Mouse (Mus musculus): ENCODE results near the gene Ascl3.

Gene Ascl3

DNA sequence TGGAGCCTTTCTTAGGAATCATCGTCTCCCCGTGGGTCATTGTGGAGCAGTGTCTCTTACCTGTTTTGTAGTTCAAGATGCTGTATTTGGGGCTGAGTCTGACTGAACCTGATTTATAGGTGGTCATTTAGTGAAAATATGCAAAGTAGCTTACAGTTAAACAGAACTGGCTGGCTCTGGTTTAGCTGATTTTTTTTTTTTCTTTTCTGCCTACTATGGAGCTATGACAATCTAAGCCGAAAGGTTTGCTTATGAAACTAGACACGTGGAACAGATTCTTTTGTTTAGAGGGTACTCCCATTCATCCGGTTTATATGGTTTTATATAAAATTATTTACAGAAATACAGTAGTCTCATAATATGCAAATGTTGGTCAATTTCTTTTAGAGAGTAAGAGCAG lies at the start of gene Ascl3:
Gene Ascl3 (minus strand): TSS at position 101 of the 400 bp plus-strand sequence.
- CTCF ChIA-PET, result no interaction called here

DNA sequence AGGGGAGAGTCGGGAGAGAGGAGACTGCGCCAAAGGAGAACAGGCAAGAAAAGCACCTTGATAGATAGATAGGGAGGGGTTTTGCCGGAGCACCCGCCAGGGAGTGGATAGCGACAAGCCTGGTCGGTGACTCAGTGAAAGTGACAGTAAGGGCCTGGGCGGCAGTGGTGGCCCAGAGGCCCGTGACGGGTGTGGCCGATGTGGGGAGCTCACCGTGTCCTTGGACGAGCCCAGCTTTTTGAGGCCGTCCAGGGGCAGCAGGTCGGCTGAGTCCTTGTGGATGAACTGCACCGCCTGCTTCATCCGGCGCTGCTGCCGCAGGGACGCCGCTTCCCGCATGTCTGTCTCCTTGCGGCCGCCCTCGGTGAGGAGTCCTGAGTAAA lies 49.6 kb upstream of the Ascl3 start:
- CTCF ChIA-PET, result no interaction called here

DNA sequence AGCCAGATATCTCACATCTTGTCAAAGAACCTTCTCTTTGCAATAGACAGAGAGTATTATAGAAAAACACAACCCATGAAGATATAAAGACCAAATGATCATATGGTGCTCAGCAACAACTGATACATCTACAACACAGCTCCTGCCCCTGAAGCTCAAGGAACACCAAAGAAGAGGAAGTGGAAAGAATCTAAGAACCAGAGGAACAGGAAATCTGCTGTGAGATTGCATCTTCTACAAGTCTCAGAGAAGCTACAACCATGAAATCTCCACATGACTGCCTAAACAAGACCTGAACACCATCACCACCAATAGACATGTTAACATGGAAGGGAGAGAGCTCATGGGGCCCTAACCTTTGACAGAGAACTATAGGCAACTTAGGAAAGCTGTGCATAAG lies 40.7 kb upstream of the Ascl3 start:
- CTCF ChIA-PET, result no interaction called here

DNA sequence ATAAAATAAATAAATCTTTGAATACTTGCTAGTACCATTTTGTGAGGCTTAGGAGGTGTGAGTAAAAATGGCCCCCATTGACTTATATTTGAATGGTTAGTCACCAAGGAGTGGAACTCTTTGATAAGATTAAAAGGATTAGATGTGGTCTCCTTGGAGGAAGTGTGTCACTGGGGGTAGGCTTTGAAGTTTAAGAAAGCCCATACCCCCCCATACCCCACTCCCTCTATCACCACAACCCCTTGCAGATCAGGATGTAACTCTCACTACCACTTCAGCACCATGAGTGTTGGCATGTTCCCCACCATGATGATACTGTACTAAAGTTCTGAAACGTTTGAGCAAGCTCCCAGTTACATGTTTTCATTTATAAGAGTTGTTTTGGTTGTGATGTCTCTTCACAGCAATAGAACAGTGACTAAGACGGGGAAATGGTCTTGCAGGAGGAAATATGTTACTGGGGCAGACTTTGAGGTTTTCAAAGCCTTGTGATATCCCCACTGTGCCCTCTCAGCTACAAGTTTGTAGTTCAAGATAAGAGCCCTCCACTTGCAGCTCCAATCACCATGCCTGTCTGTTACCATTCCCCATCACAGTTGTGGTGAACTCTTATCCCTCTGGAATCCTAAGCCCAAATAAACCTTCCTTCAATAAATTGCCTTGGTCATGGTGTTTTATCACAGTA lies 37.3 kb upstream of the Ascl3 start:
- CTCF ChIA-PET, result no interaction called here

DNA sequence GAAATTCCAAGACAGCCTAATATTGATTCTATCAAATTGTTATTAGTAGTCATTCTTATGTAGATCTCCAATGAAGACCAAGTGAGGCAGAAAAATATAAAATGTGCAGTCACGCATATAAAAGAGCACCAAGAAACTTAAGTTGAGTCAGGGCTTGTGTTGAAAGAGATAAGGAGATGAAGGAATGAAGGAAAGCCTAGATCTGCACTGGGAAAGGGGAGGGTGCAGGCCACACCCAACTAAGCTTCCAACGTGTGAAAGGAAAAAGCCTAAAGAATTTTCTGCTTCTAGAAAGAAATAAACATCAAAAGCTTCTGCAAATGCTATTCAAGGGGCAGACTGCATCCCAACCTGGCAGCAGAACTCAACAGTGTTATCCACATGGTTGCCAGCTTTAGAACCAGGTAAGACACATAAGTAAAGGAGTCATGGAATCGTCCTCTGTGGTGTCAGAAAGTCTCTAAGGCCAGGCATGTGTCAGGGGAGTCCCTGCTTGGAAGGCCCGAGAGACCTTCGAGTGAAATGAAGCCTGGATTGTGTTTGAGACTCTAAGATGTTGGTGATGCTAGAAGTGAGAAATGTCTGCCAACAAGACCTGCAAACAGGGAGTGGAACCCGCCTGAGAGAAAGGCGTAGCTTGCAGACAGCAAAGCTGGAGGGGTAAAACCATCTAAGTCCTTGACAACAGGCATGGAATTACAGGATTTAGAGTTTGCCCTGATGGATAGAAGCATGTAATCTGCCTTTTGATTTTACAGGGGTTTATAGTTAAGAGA lies 36.2 kb upstream of the Ascl3 start:
- CTCF ChIA-PET, result no interaction called here

DNA sequence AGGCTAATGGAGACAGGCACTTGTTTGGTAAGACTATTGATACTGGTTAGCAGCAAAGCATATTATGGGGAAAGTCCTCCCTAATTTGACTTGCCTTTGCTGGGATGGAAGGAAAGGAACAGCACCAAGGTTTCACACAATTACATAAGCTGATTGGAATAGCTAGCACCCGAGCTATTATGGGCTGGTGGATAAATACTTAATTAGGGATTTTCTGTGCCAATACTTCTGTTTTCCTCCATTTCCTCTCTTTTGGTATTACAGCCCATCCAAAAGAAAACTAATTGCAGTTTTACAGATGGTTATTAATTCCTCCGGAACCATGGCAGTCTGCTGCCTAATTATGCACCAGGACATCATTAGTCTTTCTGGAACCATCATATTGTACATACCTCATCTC lies 32.5 kb upstream of the Ascl3 start:
- CTCF ChIA-PET, result no interaction called here

DNA sequence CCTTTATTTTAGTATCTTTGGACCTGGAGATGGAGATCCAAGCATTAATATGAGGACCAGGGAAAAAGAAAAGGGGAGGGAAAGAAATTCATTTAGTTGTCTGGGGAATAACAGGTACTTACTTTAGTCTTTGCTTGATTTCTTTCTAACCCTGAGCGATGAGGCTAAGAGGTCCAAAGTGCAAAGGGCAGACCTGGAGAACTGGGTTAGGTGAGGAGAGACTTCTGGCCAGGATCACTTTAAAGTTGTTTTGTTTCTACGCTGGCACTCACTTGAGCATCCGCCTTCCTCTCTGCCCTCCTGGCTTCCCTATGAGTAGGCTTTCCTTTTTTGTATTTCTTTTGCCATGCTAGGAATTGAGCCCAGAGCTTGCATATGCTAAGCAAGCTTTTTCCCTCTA lies 24.8 kb upstream of the Ascl3 start:
- CTCF ChIA-PET, result no interaction called here

DNA sequence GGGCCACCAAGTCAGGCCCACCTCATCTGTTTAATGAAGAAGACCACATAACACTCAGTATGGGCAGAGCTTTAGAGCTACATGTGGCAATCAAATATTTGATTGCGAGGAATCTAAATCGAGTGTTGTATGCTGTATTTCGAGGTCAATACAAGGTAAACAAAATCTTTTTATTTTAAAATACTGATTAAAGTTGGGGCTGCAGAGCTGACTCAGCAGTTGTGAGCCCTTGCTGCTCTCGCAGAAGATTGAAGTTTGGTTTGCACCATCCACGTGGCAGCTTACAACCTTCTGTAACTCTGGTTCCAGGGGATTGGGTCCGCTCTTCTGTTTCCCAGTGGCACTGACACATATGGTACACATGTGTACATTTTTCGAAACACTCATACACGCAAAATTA lies 22.5 kb upstream of the Ascl3 start:
- CTCF ChIA-PET, result no interaction called here

DNA sequence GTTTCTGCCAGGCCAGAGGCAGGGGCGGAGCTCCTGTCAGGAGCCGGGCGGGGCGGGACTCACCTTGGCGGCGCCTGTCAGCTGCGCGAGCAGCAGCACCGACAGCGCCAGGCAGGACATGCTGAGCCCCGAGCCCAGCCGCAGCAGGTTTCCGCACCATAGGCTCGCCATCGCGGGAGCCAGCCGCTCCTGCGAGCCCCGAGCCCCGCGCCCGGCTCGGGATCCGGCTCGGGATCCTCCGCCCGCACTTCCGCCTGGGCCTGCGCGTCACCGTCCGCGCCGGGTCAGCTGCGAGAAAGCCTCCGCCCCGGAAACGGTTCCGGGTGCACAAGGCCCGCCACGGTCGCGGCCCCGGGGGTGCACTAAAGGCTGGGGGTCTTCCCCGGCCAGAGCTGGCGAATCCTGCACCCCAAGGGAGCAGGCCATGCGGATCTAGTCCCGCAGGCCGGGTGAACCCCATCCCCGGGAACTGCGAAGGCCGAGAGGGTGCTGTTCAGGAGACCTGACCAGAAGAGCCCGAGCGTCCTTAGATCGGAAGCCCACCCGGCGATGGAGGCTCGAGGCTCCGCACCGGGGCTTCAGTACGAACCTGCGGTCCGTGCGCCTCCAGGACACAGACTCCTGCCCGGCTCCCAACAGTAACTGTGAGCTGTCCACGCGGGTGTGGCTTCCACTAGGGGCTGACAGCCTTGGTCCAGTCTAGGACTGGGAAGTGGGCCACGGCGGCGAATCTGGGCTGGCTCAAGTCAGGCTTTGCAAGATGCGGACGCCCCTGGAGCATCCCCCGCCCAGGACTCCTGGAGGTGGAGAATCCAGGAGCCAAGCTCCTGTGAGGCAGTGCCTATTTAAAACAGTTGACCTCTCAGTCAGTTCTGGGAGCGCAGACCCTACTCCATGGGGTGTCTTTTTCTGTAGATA lies 20.7 kb upstream of the Ascl3 start, which contains the start of gene Tmem9b:
Gene Tmem9b (minus strand): TSS at position 868 of the 918 bp plus-strand sequence.
- CTCF ChIA-PET, result no interaction called here

DNA sequence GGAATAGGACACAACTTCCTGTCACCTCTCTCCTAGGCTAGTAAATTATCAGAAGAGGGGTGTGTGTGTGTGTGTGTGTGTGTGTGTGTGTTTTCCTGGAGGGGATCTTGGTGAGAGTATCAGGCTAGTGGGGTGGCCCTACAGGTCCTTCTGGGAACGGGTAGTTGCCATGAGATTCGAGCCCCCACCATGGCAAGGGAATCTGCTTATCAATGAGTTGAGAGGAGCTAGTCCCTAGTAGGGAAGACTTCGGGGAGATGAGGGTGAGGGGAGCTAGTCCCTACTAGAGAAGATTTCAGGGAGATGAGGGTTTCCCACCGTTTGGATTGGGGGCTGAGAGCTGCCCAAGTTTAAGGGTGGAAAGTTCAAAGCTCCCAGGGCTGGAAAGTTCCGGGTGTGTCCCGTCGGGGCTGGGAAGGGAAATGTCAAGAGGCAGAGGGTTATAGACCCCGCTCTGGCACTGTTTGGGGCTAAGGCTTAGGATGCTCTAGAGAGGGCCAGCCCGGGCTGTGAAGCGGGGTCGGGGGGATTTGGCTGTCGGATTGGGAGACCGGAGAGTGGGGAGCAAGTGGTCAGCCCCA lies 20.0 kb upstream of the Ascl3 start:
- CTCF ChIA-PET, result no interaction called here

DNA sequence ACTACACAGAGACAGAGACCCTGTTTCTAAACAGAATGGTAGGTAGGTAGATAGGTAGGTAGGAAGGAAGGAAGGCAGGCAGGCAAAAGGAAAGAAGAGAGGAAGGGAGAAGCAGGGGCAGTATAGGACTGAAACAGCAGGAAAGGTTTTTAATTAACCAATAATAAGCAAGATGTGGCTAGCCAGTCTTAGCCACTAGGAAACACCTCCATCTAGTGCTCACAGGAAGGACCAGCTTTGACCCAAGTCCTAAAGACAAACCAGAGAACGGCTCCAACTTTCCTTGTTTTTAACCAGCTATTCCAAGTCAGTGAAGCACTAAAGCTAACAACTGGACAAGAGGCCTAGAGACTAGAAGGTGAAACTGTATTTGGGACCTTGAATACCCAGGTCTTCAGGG lies 16.2 kb upstream of the Ascl3 start:
- CTCF ChIA-PET, result interaction anchor here (1.0 kb wide), 1 partner anchor 230 kb away, joined by 3 read pairs; no protein-coding TSS in a partner anchor

DNA sequence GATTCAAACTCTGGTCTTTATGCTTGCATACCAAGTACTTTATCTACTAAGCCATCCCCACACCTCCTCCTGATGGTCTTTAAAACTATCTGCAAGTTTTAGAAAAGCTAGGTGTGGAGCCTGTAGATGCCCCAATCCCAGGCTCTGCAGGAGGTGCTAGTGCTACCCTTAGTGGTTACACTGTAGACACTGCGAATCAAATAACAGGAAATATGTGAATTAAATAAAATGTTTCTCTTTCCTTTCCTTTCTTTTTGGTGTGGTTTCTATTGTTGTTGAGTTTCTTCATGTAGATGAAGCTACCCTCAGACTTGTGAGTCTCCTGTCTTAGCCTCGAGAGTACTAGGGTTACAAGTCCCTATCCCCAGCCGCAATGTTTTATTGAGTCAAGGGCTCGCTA lies 10.2 kb upstream of the Ascl3 start:
- CTCF ChIA-PET, result no interaction called here

DNA sequence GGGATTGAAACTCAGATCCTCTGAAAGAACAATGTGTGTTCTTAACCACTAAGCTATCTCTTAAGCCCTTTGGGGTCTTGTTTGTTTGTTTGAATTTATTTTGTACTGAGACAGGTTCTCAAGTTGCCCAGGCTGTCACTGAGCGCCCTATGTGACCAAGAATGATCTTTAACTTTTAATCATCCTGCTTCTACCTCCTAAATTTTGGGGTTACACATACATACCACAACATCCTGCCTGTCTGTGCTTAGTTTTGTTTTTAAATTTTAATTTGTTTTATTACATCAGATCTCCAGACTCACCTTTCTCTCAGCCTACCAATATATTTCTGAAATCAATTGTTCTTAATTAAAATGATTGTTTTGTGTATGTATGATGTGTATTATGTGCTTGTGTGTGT lies 9.5 kb upstream of the Ascl3 start:
- CTCF ChIA-PET, result no interaction called here

DNA sequence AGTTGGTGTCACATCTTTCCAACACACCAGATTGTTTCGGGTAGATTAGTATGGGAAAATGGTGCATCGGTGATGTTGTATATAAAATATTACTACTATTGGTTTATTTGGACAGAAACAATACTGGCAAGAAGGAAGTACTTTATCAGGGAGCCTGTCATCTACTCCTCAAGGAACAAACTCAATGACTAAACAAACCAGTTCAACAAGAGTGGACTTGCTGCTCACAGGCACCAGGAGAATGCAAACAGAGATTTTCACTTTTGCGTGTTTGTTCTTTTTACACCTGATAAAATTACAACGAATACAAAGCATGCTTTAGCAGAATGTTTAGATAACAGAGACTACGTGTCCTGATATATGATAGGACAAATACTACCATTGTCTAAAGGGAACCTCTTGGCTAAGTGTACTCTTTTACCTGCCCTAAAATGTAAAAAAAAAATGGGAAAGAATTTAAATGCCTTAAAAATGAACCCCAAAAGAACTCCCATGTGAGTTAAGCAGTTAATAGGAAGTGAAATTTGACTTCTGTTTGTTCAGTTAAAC lies 8.4 kb upstream of the Ascl3 start:
- CTCF ChIA-PET, result no interaction called here

DNA sequence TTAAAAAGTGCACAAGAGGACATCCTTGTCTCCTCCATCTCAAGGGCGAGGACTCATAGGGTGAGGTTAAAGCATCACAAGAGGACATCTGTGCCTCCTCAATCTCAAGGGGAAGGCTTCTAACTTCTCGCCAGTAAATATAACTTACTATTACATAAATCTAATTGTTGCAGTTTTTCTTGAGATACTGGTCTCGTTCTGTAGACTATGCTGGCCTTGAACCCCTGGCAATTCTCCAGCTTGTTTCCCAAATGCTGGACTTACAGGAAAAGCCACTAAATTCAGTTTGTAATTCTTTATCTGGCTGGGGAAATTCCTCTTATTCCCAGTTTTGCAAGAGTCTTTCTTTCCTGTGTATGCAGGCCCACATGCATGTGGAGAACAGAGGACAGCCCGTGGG lies 3.3 kb upstream of the Ascl3 start:
- CTCF ChIA-PET, result no interaction called here

DNA sequence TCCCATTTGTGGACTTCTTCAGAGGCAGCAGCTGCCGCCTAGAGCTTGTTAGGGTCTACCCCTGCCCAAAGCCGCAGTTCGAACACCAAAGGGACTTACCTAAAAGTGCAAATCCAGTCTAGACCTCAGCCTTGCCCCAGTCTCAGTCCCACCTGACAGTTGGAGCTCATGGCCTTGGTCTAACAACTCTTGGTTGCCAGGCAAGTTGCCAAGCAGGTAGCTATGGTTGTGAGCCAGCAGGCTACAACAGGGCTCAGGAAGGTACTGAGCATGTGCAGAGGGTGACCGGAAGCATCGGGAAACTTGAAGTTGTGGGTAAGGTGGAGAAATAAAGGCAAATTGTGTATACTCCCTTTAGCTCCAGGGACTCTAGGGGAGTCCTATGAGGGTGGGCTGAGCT lies 7.8 kb downstream of the Ascl3 start, which contains the start of gene BC051019:
Gene BC051019 (minus strand): TSS at position 154 of the 400 bp plus-strand sequence.
- CTCF ChIA-PET, result no interaction called here

DNA sequence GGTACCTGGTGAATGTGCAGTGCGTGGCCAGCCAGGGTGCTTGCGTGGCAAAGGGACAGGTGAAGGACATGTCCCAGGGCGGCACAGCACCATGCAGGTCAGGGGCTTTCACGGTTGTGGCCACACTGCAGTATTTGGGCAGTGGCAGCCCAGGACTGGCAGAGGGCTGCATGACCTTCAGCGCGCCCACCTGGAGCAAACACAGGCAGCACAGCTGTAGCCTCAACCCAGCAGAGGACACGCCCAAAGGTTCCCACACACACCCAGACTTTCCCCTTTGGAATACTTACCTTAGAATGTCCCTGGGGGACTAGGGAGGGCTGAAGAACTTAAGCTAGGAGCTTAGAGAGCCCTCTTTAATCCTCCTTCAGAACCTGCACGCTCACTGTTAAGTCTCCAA lies 8.4 kb downstream of the Ascl3 start:
- CTCF ChIA-PET, result interaction anchor here (0.7 kb wide), 1 partner anchor 9 kb away, joined by 3 read pairs; no protein-coding TSS in a partner anchor

DNA sequence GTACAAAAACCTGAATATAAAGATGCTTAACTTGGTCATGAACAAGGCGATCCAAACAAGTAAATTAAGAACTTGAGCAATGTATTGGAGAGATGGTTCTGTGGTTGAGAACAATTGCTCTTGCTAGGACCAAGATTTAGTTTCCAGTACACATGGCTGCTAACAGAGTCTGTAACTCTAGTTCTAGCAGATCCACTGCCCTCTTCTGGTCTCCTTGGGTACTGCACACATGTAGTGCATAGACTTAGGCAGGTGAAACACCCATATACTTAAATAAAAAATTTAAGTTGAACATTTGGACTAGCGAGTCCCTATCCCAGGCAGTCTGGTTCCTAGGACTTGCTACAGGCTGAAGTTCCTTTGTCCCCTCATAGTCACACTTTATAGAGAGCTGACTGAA lies 8.9 kb downstream of the Ascl3 start:
- CTCF ChIA-PET, result interaction anchor here (0.7 kb wide), 1 partner anchor 10 kb away, joined by 3 read pairs; no protein-coding TSS in a partner anchor

DNA sequence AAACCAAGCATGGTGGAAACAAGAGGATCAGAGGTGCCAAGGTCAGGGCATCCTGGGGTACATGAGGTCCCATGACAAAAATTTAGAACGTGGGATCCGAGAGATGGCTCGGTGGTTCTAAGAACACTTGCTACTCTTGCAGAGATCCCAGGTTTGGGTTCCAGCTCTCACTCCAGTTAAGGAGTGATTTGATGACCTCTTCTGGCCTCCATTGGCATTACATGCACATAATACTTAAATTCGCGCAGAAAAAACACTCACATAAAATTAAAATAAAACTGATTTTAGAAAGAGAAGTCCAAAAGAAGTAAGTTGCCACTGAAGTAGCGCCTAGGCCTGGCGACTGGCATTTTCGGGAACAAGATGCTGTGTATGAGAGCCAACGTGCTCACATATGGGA lies 12.2 kb downstream of the Ascl3 start:
- CTCF ChIA-PET, result no interaction called here

DNA sequence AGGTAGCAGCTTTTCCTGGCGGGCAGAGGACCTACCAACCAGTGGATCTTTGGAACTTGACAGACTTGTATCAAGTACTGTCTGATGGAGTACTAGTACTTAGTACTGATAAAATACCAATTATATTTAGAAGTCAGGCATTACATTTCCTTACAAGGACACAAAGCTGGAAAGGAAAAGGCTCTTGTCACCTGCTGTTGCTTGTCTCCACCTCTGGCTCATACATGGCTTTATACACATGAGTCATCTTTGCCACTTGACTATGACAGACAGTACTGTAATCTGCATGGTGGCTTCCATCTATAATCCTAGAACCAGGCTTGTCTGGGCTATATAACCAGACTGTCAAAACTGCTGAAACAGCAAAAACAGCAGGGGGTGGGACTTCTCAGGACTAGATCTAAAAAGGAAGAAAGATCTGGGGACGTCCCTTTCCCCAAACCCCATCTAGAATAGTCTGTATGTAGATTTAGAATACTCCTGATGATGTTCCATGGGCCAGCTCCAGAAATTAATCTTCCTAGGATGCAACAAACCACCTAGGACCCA lies 18.0 kb downstream of the Ascl3 start:
- CTCF ChIA-PET, result no interaction called here

DNA sequence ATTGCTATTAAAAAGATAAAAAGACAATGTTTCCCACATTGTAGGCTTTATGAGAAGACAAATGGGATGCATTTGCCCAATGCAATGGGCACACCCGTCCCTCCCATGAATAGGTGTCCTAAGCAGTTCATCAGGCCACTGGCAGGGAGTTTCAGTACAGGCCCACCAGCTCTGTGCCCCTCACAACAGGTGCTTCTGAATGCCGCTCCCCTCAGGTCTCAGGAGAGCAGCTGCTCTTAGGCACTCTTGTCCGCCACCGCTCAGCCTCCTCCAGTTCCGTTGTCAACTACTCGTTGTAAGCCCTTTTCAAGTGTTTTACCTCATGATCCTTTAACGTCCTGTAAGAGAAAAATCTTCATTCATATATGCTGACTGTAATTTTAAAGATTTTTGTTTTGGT lies 19.3 kb downstream of the Ascl3 start:
- CTCF ChIA-PET, result no interaction called here

Data from spleen, embryonic (tissue).